Mouse (Mus musculus) ES-E14 (cell line): ENCODE measurements around the gene Ppp1ca.

Experiments
- CHD2 ChIP-seq: IDR thresholded peaks from 2 replicates; pipeline ENCODE4 v1.6.1; 2014; ENCODE audit warnings: mild to moderate bottlenecking, low read depth, low read length, inconsistent platforms
- HCFC1 ChIP-seq: IDR thresholded peaks from 2 replicates; pipeline ENCODE4 v1.6.1; 2012; ENCODE audit warnings: low read length, inconsistent platforms, borderline replicate concordance; ENCODE audit not compliant: insufficient read depth
- ZC3H11A ChIP-seq: IDR thresholded peaks from 2 replicates; pipeline ENCODE4 v1.6.1; 2012; ENCODE audit warnings: low read depth, mild to moderate bottlenecking, inconsistent platforms, low read length, borderline replicate concordance
- ZNF384 ChIP-seq: IDR thresholded peaks from 2 replicates; pipeline ENCODE4 v1.6.1; 2012; ENCODE audit warnings: low read depth, low read length, inconsistent platforms

DNA sequence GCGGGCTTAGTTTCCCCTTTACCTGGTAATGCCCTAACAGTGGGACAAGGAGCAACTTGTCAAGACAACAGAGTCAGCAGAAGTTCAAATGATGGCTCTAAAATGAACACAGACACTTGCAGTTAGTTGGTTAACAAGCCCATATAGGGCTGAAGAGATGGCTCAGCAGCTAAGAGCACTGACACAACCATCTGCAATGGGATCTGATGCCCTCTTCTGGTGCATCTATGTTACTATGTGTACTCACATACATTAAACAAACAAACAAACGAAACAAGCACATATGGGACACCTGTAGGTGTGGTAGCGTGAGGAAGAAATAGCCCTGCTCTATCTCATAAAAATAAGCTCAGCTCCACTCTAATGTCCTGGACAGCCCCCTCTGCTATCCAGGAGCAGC is 50.6 kb downstream of the Ppp1ca start:
- TF ChIP-seq CHD2 (no peak), ZC3H11A (no peak), ZNF384 (no peak), HCFC1 (no peak)
